Mouse (Mus musculus) kidney, postnatal 4 days (tissue): ENCODE measurements around the gene Med1.

ENCODE experiments used
- DNase-seq, 2 experiments: peaks; one replicate each; pipeline ENCODE4 v3.0.0; 2021; ENCODE audit warnings: mixed read lengths in 2 of 2

Med1 gene

DNA sequence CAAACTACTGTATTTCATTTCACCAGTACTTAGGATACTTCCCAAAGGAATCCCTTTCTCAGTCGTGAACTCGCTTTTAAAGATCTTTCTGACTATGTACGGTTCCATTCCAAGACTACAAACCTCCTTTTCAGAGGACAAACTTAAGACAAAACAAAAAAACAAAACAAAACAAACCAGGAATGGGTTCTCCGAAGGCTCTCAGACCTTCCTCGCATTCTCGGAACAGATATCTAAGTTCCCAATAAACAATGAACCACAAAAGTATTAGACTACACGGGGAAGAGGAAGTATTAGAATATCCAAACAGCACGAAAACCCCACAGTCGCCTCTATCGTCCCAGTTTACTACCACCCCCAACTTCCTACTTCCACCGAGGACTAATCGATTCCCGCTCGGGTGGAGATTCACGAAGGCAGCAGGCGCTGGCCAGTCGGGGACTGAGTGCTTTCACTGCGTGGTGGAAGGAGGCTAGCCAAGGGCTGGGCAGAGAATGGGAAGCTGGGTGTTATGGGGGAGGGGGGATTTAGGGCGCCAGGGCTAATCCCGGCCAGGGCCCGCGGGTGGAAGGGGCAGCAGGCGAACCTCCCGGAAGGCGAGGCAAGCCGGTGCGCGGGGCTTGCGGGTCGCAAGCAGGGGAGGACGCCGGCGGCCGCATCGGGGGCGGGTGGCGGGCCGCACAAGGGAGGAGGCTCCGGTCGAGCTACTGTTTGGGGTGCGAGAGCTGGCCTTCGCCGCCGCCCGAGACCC is 44.4 kb downstream of the Med1 start:
- peak; percentile 46 to 66 for DNase-seq

DNA sequence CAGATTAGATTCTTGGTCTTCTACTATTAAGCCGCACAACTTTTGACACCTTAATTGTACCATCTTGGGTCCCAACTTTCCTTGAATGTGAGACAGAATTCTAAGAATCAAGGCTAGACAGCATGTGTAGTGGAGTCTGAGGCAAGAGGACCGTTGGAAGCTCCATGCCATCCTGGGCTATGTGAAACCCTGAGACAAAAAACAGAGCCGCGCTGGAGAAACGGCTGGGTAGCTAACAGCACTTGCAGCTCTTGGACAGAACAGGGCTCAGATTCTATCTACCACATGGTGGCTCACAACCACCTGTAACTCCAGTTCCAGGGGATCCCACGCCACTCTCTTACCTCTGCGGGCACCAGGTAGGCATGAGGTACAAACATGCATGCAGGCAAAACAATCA is 47.2 kb downstream of the Med1 start:
- no peak for DNase-seq

DNA sequence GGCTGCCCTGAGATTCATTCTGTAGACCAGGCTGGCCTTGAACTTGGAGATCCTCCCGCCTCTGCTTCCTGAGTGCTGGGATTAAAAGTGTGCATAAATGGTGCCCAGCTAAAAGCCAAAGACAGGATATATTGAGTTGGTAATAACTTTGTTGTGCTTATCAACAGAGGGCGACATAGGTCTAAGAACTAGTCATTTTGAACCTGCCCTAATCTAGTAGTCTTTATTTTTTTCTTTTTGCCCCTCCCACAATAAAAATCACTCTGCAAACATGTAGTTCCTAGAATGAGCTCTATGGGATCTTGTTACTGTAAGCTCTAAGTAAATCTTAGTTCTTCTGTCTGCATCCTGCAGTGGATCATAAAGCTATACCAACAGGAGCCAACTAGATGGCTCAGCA is 50.5 kb downstream of the Med1 start:
- no peak for DNase-seq

DNA sequence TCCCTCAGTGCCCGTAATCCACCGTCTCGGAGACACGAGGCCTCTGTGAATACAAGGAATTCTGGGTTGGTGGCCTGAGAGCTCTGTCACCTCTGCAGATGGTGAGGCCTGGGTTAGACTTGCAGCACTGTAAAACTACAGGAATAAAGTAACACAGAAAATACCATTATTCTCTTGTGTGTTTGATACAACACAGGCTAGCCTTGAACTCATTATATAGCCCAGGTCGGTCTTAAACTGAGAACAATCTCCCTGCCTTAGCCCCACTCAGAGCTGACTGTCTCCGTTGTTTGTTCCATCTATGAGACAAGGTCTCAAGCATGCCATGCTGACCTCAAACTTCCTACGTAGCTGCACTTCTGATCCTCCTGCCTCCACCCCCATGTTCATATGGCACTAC is 54.2 kb downstream of the Med1 start:
- no peak for DNase-seq

DNA sequence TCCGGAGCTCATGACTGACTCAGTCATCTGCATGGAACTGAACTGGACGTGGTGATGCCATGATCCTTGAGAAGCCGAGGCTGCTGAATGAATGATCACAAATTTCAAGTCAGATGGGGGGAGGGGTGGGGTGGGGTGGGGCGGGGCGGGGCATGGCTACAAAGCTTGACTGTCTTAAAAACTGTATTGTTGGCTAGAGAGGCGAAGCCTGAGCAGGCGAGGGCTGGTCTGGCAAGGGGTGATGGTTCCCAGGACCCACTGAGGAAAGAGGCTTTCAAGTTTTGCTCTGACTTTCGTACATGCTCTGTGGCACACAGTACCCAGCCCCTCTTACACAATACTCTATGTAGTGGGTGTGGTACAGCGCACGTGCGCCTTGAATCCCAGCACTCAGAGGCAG is 55.3 kb downstream of the Med1 start:
- no peak for DNase-seq

DNA sequence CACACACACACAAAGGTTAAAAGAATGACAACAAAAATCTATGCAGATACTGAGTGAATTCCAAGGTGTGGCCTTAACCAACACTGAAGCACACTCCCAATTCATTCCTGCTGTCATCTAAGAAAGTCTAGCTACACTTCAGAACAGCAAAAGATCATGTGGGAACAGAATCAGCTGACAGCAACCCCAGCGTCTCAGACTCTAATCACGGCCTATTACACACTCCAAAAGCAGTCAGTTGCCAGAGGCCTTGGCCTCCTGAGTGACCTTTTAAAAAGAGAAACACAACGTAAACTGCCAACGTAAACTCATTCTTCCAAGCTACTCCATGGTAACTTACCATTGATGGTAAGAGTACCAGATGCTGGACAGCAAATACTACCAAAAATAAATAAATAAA is 58.1 kb downstream of the Med1 start:
- DNase-seq, result no peak

DNA sequence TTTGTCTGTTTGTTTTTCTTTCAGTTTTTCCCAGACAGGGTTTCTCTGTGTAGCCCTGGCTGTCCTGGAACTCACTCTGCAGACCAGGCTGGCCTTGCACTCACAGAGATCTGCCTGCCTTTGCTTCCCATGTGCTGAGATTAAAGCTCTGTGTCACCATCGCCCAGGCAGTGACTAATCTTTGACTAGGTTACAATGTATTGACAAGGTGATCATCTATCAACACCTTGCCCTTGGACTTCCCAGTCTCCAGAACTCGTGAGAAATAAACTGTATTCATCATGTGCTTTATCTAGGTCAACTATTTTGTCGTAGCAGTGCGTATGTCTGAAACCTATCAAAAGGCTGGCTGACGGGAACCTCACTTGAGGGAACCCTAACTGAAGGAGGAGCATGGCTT is 69.7 kb downstream of the Med1 start:
- no peak for DNase-seq

DNA sequence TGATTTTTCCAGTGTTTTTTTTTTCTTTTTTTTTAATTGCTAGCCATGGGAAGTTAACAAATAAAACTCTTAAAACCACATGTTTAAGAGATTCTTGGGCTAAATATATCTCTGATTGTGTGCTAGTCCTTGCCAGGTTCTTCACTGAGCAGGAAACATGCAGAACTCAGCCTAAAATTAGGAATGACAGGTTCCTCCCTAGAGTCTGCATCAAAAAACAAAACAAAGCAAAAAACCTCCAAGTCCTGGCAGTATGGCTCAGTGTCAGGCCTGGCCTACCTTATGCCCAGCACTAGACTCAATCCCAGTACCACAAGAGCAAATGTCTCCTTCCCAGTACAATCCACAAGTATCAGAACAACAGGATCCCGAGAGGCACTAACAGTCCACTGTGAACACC is 78.7 kb downstream of the Med1 start:
- no peak for DNase-seq

DNA sequence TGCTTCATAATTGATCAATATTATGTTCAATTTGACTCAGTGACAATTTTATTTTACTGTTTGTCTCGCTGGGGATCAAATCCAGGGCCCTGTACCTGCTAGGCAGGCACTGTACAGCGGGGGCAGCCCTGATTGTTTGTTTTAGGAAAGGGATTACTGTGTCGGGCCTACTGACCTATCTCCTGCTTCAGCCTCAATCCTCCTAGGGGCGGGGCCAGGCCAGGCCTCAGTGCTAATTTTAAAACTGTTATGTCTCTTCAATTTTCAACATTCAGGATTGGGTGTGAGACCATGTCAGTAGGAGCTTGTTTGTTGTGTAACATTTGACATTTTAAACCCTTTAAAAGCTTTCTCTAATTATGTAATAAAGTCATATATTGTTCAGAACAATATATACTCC is 79.6 kb downstream of the Med1 start:
- DNase-seq, result no peak

DNA sequence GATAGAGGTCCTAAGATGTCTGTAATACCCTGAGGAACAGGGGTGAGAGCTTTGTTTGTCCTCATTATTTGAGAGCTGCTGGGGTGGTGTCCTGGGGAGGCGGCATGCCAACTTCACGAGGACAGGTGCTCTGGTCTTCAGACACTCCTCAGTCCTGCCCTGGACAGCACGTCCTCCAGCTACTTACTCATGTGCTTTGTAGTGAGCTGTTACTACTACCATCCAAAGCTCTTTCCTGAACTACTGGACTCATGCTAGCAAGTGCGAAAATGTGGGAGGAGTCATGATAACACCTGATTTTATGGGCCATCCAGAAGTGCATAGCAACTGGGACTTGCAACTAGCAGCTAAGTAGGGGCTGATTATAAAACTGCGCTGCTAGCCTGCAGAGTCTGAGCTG is 83.4 kb downstream of the Med1 start:
- no peak for DNase-seq
